Mouse (Mus musculus) heart, embryonic 16.5 days (tissue): ENCODE measurements around the gene Pigu. TPM values are rescaled to one million over a fixed set of nuclear protein-coding genes. Genes with fewer than 3 reads are reported as not detected.

Experiments used
- ATAC-seq: fragments of 200-750 bp; cut with Nextera tagmentation; replicated peaks from 2 replicates; pipeline ENCODE4 v1.8.0; 2017; ENCODE audit warnings: moderate number of reproducible peaks; ENCODE audit not compliant: insufficient read depth, low FRiP score; ENCODE audit errors: extremely low read depth
- H3K27ac ChIP-seq: fragments of 300-500 bp; sonication (generic); 2 replicates; pipeline ENCODE4 v1.5.1; 2014; ENCODE audit warnings: mild to moderate bottlenecking, low read length, control low read depth, moderate library complexity
- H3K27me3 ChIP-seq: fragments of 300-500 bp; sonication (generic); 2 replicates; pipeline ENCODE4 v1.6.1; 2014; ENCODE audit warnings: low read length, mixed read lengths; ENCODE audit not compliant: control insufficient read depth, insufficient read depth
- H3K36me3 ChIP-seq: fragments of 300-500 bp; sonication (generic); 2 replicates; pipeline ENCODE4 v1.6.1; 2014; ENCODE audit not compliant: control insufficient read depth, insufficient read depth
- H3K4me1 ChIP-seq: fragments of 300-500 bp; sonication (generic); 2 replicates; pipeline ENCODE4 v1.6.1; 2014; ENCODE audit warnings: low read length, mixed read lengths; ENCODE audit not compliant: control insufficient read depth, insufficient read depth
- H3K4me2 ChIP-seq: fragments of 300-500 bp; sonication (generic); 2 replicates; pipeline ENCODE4 v1.6.1; 2014; ENCODE audit warnings: low read depth, mild to moderate bottlenecking, control low read depth, low read length
- H3K4me3 ChIP-seq: fragments of 300-500 bp; sonication (generic); 2 replicates; pipeline ENCODE4 v1.5.1; 2014; ENCODE audit warnings: mild to moderate bottlenecking, control low read depth, low read length
- H3K9ac ChIP-seq: fragments of 300-500 bp; sonication (generic); 2 replicates; pipeline ENCODE4 v1.6.1; 2014; ENCODE audit warnings: low read length, control low read depth
- H3K9me3 ChIP-seq: fragments of 300-500 bp; sonication (generic); replicated peaks from 2 replicates; pipeline ENCODE4 v1.6.1; 2016; ENCODE audit warnings: low read length; ENCODE audit not compliant: control insufficient read depth
- WGBS: fragments of 180-500 bp; shearing (Covaris S2); extraction: QIAGEN DNeasy Blood & Tissue Kit; methylation state at CpG from one replicate; pipeline ENCODE4 v1.1.7; 2014; 5-methylcytosine and 5-hydroxymethylcytosine counted together
- polyA plus RNA-seq: library from polyadenylated mRNA; unstranded; fragments of >200 nt; fragmentation: Nextera tagmentation; extraction: Ambion mirVana; gene quantifications from 2 replicates; pipeline ENCODE4 v1.2.1, GENCODE M21; 2015

Pigu gene
- polyA plus RNA-seq, 1 experiment from 2014 or later = 59.2 TPM

GRCm38 (mm10) chr2:155373302-155373701 is 16.1 kb upstream of the Pigu start:
- no peak overlapping the region for H3K9ac ChIP-seq
- no peaks in the 10 kb centered on the region for H3K36me3 ChIP-seq
- H3K27me3 ChIP-seq = no peaks in the 10 kb centered on the region
- no peak overlapping the region for H3K4me3 ChIP-seq
- no peaks in the 10 kb centered on the region for H3K9me3 ChIP-seq
- no peak for ATAC-seq
- H3K4me2 ChIP-seq = no peak overlapping the region
- no peak overlapping the region; the same call in 1 of the 2 replicates for H3K27ac ChIP-seq
- WGBS = 72% methylated on average over 1 of the region's 1 CpGs
- peaks cover 17% of the 10 kb centered on the region for H3K4me1 ChIP-seq

GRCm38 (mm10) chr2:155372451-155372850 is 15.2 kb upstream of the Pigu start:
- H3K4me3 ChIP-seq = no peak overlapping the region
- peak overlapping the region; percentile 85 for H3K27ac ChIP-seq
- ATAC-seq = peak; percentile 62
- H3K9me3 ChIP-seq = no peaks in the 10 kb centered on the region
- 26% methylated on average over 4 of the region's 4 CpGs for WGBS
- H3K27me3 ChIP-seq = no peaks in the 10 kb centered on the region
- peaks cover 17% of the 10 kb centered on the region for H3K4me1 ChIP-seq
- peak overlapping the region; percentile 29; the same call in 1 of the 2 replicates for H3K9ac ChIP-seq
- H3K36me3 ChIP-seq = no peaks in the 10 kb centered on the region
- peak overlapping the region; percentile 30; the same call in 1 of the 2 replicates for H3K4me2 ChIP-seq

GRCm38 (mm10) chr2:155369333-155369883 is 12.2 kb upstream of the Pigu start:
- Histone ChIP-seq H3K9ac (no peak overlapping the region), H3K4me2 (no peak overlapping the region), H3K9me3 (no peaks in the 10 kb centered on the region), H3K4me3 (no peak overlapping the region), H3K27me3 (no peaks in the 10 kb centered on the region), H3K36me3 (no peaks in the 10 kb centered on the region), H3K4me1 (peaks cover 17% of the 10 kb centered on the region), H3K27ac (peak overlapping the region; percentile 90)
- WGBS = 34% methylated on average over 7 of the region's 7 CpGs
- ATAC-seq = 0 out of 2 replicates have a peak, but pooled peaks have one; percentile 49

GRCm38 (mm10) chr2:155367635-155368284 is 10.5 kb upstream of the Pigu start:
- Histone ChIP-seq H3K36me3 (no peaks in the 10 kb centered on the region), H3K27ac (no peak overlapping the region), H3K4me2 (no peak overlapping the region), H3K9me3 (no peaks in the 10 kb centered on the region), H3K27me3 (no peaks in the 10 kb centered on the region), H3K4me3 (no peak overlapping the region), H3K9ac (no peak overlapping the region), H3K4me1 (peaks cover 14% of the 10 kb centered on the region)
- 68% methylated on average over 7 of the region's 7 CpGs for WGBS
- no peak for ATAC-seq

GRCm38 (mm10) chr2:155357686-155358399 is 613 bp upstream of the Pigu start:
- Histone ChIP-seq H3K4me1 (peaks cover 12% of the 10 kb centered on the region), H3K27ac (peak overlapping the region; percentile 64), H3K4me2 (peak overlapping the region; percentile 84), H3K27me3 (no peaks in the 10 kb centered on the region), H3K36me3 (no peaks in the 10 kb centered on the region), H3K9me3 (no peaks in the 10 kb centered on the region), H3K9ac (peak overlapping the region; percentile 76), H3K4me3 (peak overlapping the region; percentile 82)
- 0 out of 2 replicates have a peak, but pooled peaks have one; percentile 8 for ATAC-seq
- WGBS = 22% methylated on average over 14 of the region's 14 CpGs

GRCm38 (mm10) chr2:155354402-155354801 is 2.8 kb downstream of the Pigu start:
- H3K27me3 ChIP-seq = no peaks in the 10 kb centered on the region
- no peak overlapping the region for H3K4me3 ChIP-seq
- H3K9ac ChIP-seq = no peak overlapping the region
- H3K4me1 ChIP-seq = peaks cover 12% of the 10 kb centered on the region
- H3K27ac ChIP-seq = no peak overlapping the region
- H3K36me3 ChIP-seq = no peaks in the 10 kb centered on the region
- no peak overlapping the region for H3K4me2 ChIP-seq
- ATAC-seq = no peak
- 86% methylated on average over 3 of the region's 3 CpGs for WGBS
- no peaks in the 10 kb centered on the region for H3K9me3 ChIP-seq

GRCm38 (mm10) chr2:155346670-155347069 is 10.6 kb downstream of the Pigu start:
- no peak overlapping the region for H3K9ac ChIP-seq
- no peaks in the 10 kb centered on the region for H3K4me1 ChIP-seq
- no peaks in the 10 kb centered on the region for H3K27me3 ChIP-seq
- WGBS = 79% methylated on average over 1 of the region's 1 CpGs
- ATAC-seq = no peak
- H3K4me2 ChIP-seq = no peak overlapping the region
- no peak overlapping the region for H3K4me3 ChIP-seq
- no peaks in the 10 kb centered on the region for H3K9me3 ChIP-seq
- H3K27ac ChIP-seq = no peak overlapping the region
- peaks cover 3% of the 10 kb centered on the region; the same call in 1 of the 2 replicates for H3K36me3 ChIP-seq

- Histone ChIP-seq H3K27me3 (no peaks in the 10 kb centered on the region), H3K4me3 (no peak overlapping the region), H3K4me2 (no peak overlapping the region), H3K27ac (no peak overlapping the region), H3K4me1 (no peaks in the 10 kb centered on the region), H3K36me3 (peaks cover 5% of the 10 kb centered on the region), H3K9ac (no peak overlapping the region), H3K9me3 (no peaks in the 10 kb centered on the region)
- ATAC-seq = no peak
Measured at GRCm38 (mm10) chr2:155340166-155340565, 17.1 kb downstream of the Pigu start.

GRCm38 (mm10) chr2:155336254-155336653 is 21.0 kb downstream of the Pigu start:
- WGBS = over 99% methylated on average over 3 of the region's 3 CpGs
- Histone ChIP-seq H3K4me3 (no peak overlapping the region), H3K4me2 (no peak overlapping the region), H3K36me3 (peaks cover 22% of the 10 kb centered on the region), H3K9me3 (no peaks in the 10 kb centered on the region), H3K27ac (no peak overlapping the region), H3K4me1 (no peaks in the 10 kb centered on the region), H3K27me3 (no peaks in the 10 kb centered on the region), H3K9ac (no peak overlapping the region)
- no peak for ATAC-seq
